14 mouse cellular contexts compared by ENCODE assay signal in the genomic region with DNA sequence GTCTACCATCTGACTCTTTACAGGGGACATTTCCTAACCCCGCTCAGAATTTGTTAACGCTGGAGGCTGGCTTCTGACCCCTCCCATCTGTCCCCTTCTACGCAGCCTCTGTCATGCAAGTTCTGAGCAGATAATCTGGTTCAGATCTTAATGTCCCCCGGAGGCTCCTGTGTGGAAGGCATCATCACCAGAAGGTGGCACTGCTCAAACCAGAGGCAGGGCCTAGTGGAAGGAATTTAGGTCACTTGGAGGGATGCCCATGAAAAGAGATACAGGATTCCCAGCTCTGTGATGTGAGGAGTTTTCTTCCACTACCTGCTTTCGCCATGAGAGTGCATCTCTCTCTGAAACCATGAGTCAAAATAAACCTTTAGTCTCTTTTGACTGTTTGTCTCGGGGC.
DNase-seq lines count a peak whose midpoint lies in the region; ATAC-seq and TF ChIP-seq lines count a peak whose summit lies in the region.
"Had no signal": no experiment of that assay in that cellular context is flagged by ENCODE, and none has a peak within 500 bp of the region (broad histone marks: within the 10 kb centered on the region; RNA-seq: fewer than 3 reads in every experiment).

No protein-coding gene starts in this region.

- DNase-seq in heart, adult 2 months: no peak
- DNase-seq in lung, postnatal 0 days (ENCODE audit: low spot score): no peak
- DNase-seq in lung, adult 18-20 months: no peak
- peak; percentile 60 for DNase-seq in cerebellum, adult 8-10 months
- no peak for DNase-seq in stomach, postnatal 0 days (ENCODE audit: low spot score)
- no peak for DNase-seq in adrenal gland, adult 8-10 months
- no peak for DNase-seq in frontal cortex, postnatal 14 days (ENCODE audit: low spot score in 2 of 2)
- DNase-seq: gastrocnemius, postnatal 14 days; heart, postnatal 14 days; right cerebral cortex, adult 18-20 months; thymus, postnatal 14 days had no signal

- H3K4me2 ChIP-seq in heart, embryonic 12.5 days: no peak overlapping the region
- H3K4me2 ChIP-seq in lung, postnatal 0 days (replicated peaks; ENCODE audit: low read depth, low read length): no peak overlapping the region
- no peak overlapping the region for H3K4me2 ChIP-seq in stomach, postnatal 0 days (replicated peaks; ENCODE audit: low read depth)
- H3K4me2 ChIP-seq: liver, embryonic 15.5 days had no signal

- intact Hi-C loops in heart, adult 2 months (cut with DNase I): no loop called here

- H3K9ac ChIP-seq in heart, adult 2 months (ENCODE audit: low read depth, low read length): no peak overlapping the region
- H3K9ac ChIP-seq in heart, embryonic 12.5 days: no peak overlapping the region
- no peak overlapping the region for H3K9ac ChIP-seq in lung, postnatal 0 days (replicated peaks; ENCODE audit: low read depth)
- no peak overlapping the region for H3K9ac ChIP-seq in stomach, postnatal 0 days (ENCODE audit: low read length)
- H3K9ac ChIP-seq: liver, embryonic 15.5 days had no signal

- no peaks in the 10 kb centered on the region for H3K36me3 ChIP-seq in heart, adult 2 months (ENCODE audit: control insufficient read depth, insufficient read depth, low read length)
- no peaks in the 10 kb centered on the region for H3K36me3 ChIP-seq in heart, embryonic 12.5 days
- H3K36me3 ChIP-seq in lung, postnatal 0 days (ENCODE audit: insufficient read depth, low read length): no peaks in the 10 kb centered on the region
- no peaks in the 10 kb centered on the region for H3K36me3 ChIP-seq in stomach, postnatal 0 days (ENCODE audit: control insufficient read depth, insufficient read depth, low read length)
- H3K36me3 ChIP-seq: liver, embryonic 15.5 days had no signal

- no peaks in the 10 kb centered on the region for H3K79me2 ChIP-seq in heart, adult 2 months (replicated peaks; ENCODE audit: control insufficient read depth, insufficient read depth, low read length)

- no peaks in the 10 kb centered on the region for H3K27me3 ChIP-seq in heart, adult 2 months (ENCODE audit: control insufficient read depth, insufficient read depth, low read length)
- H3K27me3 ChIP-seq in heart, embryonic 12.5 days (replicated peaks): peaks cover 22% of the 10 kb centered on the region; the same call in 1 of the 2 replicates
- no peaks in the 10 kb centered on the region for H3K27me3 ChIP-seq in lung, postnatal 0 days (replicated peaks; ENCODE audit: insufficient read depth, low read length)
- H3K27me3 ChIP-seq in stomach, postnatal 0 days (ENCODE audit: control insufficient read depth, insufficient read depth, low read length): no peaks in the 10 kb centered on the region

- no peaks in the 10 kb centered on the region for H3K9me3 ChIP-seq in heart, embryonic 12.5 days (replicated peaks)
- H3K9me3 ChIP-seq in lung, postnatal 0 days (ENCODE audit: low read length): no peaks in the 10 kb centered on the region
- H3K9me3 ChIP-seq in stomach, postnatal 0 days (ENCODE audit: control insufficient read depth, low read length): no peaks in the 10 kb centered on the region
- H3K9me3 ChIP-seq: liver, embryonic 15.5 days had no signal

- no peak for TF ChIP-seq EP300 in heart, adult 2 months (IDR thresholded peaks at IDR 0.05; ENCODE audit: insufficient read depth, low read depth, low read length)
- no peak for TF ChIP-seq EP300 in lung, postnatal 0 days (IDR thresholded peaks at IDR 0.05)
- no peak for TF ChIP-seq EP300 in stomach, postnatal 0 days (optimal IDR thresholded peaks at IDR 0.05)

- no peak for TF ChIP-seq POLR2A in heart, adult 2 months (IDR thresholded peaks at IDR 0.05; ENCODE audit: insufficient read depth, low read depth, low read length)

- no peak for ATAC-seq in heart, embryonic 12.5 days (ENCODE audit: insufficient number of reproducible peaks, low FRiP score)
- no peak for ATAC-seq in lung, postnatal 0 days
- no peak for ATAC-seq in stomach, postnatal 0 days (ENCODE audit: low FRiP score, low TSS enrichment)
- ATAC-seq: inflammation-experienced regulatory T-cells, adult 6 months had no signal

- H3K4me3 ChIP-seq in heart, adult 2 months: no peak overlapping the region
- no peak overlapping the region for H3K4me3 ChIP-seq in heart, embryonic 12.5 days
- H3K4me3 ChIP-seq in lung, postnatal 0 days (ENCODE audit: low read depth, low read length): no peak overlapping the region
- no peak overlapping the region for H3K4me3 ChIP-seq in stomach, postnatal 0 days (ENCODE audit: low read depth, low read length)
- H3K4me3 ChIP-seq: liver, embryonic 15.5 days had no signal

- TF ChIP-seq CTCF in heart, adult 2 months (IDR thresholded peaks at IDR 0.05): peak; percentile 56
- TF ChIP-seq CTCF in lung, postnatal 0 days (IDR thresholded peaks at IDR 0.05): peak; percentile 12; the same call in 1 of the 2 replicates
- peak; percentile 47 for TF ChIP-seq CTCF in stomach, postnatal 0 days (IDR thresholded peaks at IDR 0.05; ENCODE audit: low read depth)

- 68% methylated on average over 6 of the region's 6 CpGs for WGBS in heart, adult 2 months
- WGBS in heart, embryonic 12.5 days: 62% methylated on average over 6 of the region's 6 CpGs
- WGBS in lung, postnatal 0 days: 66% methylated on average over 6 of the region's 6 CpGs
- 72% methylated on average over 6 of the region's 6 CpGs for WGBS in stomach, postnatal 0 days

- H3K27ac ChIP-seq in heart, adult 2 months: no peak overlapping the region
- no peak overlapping the region for H3K27ac ChIP-seq in heart, embryonic 12.5 days (ENCODE audit: poor library complexity, severe bottlenecking)
- H3K27ac ChIP-seq in lung, postnatal 0 days (ENCODE audit: low read length): no peak overlapping the region
- H3K27ac ChIP-seq in stomach, postnatal 0 days (replicated peaks): no peak overlapping the region
- H3K27ac ChIP-seq: liver, embryonic 15.5 days had no signal

- no peaks in the 10 kb centered on the region for H3K4me1 ChIP-seq in heart, adult 2 months (ENCODE audit: control insufficient read depth, insufficient read depth, low read length)
- peaks cover 8% of the 10 kb centered on the region; the same call in 1 of the 2 replicates for H3K4me1 ChIP-seq in heart, embryonic 12.5 days (replicated peaks)
- no peaks in the 10 kb centered on the region for H3K4me1 ChIP-seq in lung, postnatal 0 days (ENCODE audit: insufficient read depth, low read depth, low read length)
- H3K4me1 ChIP-seq in stomach, postnatal 0 days (replicated peaks; ENCODE audit: control insufficient read depth, insufficient read depth): no peaks in the 10 kb centered on the region
